Mouse (Mus musculus) testis, adult 2 months (tissue): ENCODE measurements around the gene Arfgap1.

ENCODE experiments used
- CTCF ChIP-seq: fragments of 200-500 bp; IDR thresholded peaks from 2 replicates; pipeline ENCODE4 v1.5.1; 2012; ENCODE audit warnings: low read depth, mild to moderate bottlenecking, inconsistent platforms, low read length, moderate library complexity; ENCODE audit not compliant: control insufficient read depth, insufficient read depth, insufficient replicate concordance
- POLR2A ChIP-seq: fragments of 200-500 bp; IDR thresholded peaks from 2 replicates; pipeline ENCODE4 v1.6.1; 2012; ENCODE audit warnings: low read depth, mild to moderate bottlenecking, inconsistent platforms, low read length, moderate library complexity; ENCODE audit not compliant: control insufficient read depth

- TF ChIP-seq CTCF (no peak), POLR2A (no peak)
These were observed 4.3 kb upstream of the Arfgap1 start for GRCm38 (mm10) chr2:180962616-180963308.
